Mouse (Mus musculus): ENCODE results near the gene Olfr279.

The Olfr279 gene

DNA sequence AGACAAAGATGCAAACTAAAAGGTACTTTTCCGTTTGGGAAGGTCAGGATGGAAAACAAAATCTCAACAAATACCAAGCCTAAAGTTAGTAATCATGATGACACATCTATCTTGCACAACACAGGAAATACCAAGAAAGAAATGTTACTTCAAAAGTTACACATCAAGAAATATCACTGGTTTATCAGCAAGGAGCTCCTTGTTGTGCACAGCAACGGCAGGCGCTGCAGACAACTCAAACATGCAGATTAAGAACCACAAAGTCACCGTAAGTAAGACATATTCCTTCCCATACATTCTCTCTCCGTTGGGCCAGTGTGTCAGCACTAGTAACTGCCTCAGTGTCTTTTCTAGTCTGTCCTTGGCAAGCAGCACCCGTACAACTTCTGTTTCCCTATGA is 48.9 kb downstream of the Olfr279 start:
- DNase-seq (ENCODE audit: extremely low read depth, insufficient read length, low spot score): peak; percentile 29

DNA sequence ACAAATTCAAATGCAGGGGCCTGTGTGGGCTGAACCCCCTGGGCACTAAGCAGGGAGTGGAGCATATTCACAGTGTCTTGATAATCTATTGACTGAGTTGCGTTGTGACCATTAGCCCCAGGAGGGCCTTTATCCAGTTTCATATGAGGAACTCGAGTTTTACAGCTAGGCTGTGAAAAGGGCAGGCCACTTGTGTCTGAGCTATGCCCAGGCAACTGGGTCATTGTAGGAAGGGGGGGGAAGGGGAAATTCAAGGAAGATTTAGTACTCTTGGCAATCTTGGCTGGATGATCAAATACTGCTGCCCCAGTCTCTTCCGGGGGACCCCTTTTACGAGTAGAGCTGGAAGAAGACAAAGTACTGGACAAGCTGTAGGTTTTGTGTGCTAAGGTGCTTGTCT is 51.1 kb downstream of the Olfr279 start:
- DNase-seq (ENCODE audit: extremely low read depth, insufficient read length, low spot score): no peak

DNA sequence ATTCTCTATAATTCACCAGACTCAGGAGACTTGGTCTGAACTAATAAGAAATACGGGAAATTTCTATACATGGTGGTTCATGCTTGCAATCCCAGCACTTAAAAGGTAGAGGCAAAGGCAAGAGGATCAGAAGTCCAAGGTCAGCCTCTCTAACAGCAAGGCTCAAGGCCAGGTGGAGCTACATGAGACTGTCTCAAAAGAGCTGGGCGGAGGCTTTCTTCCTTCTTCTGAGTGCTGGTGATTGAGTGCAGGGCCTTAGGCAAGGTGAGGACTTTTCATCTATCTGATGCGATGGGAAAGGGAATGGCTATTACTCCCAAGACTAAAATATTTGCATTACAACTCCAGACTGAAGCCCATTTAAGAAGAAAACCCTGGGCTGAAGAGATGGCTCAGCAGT is 52.9 kb downstream of the Olfr279 start:
- DNase-seq (ENCODE audit: extremely low read depth, insufficient read length, low spot score): no peak

DNA sequence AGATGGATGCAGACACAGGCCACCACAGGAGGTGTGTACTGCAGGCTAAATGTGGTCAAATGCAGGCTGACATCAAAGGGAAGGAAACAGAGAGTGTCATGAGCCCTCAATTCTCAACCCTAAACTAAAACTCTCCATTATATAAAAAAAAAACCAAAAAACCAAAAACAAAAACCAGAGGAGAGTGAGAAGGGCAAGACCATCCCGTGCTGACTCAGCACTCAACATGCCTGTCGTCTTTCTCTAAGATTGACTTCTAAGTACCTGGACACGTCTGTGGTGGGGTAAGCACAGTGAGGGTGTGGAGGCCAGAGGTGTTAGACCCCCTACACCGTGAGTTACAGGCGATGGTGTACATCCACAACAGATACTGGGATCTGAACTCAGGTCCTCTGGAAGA is 54.6 kb downstream of the Olfr279 start:
- DNase-seq (ENCODE audit: extremely low read depth, insufficient read length, low spot score): no peak
